In genomic region chr1:106273801-106274200, GRCm38 (mm10) we compare ENCODE assay signal across 22 mouse cellular contexts.
DNase-seq lines count a peak whose midpoint lies in the region; ATAC-seq and TF ChIP-seq lines count a peak whose summit lies in the region.
"Had no signal": no experiment of that assay in that cellular context is flagged by ENCODE, and none has a peak within 500 bp of the region (broad histone marks: within the 10 kb centered on the region; RNA-seq: fewer than 3 reads in every experiment).

No protein-coding gene starts in this region.

- TF ChIP-seq CTCF in CH12.LX (conservative IDR thresholded peaks at IDR 0.05 in 1 of 2, IDR thresholded peaks at IDR 0.05 in 1 of 2; ENCODE audit: low read depth in 2 of 2, low read length in 2 of 2) = no peak

- in situ Hi-C loops in CH12.LX (cut with MboI; ENCODE audit: low pct_ligation_motif_present, low pct_unique_long_range_greater_than_20kb, low sequenced_read_pairs) = no loop called here

- WGBS in limb, embryonic 12.5 days = 74% methylated on average over 6 of the region's 6 CpGs
- 90% methylated on average over 6 of the region's 6 CpGs for WGBS in limb, embryonic 10.5 days

- H3K9me3 ChIP-seq in limb, embryonic 12.5 days = no peaks in the 10 kb centered on the region
- H3K9me3 ChIP-seq in limb, embryonic 10.5 days (replicated peaks) = no peaks in the 10 kb centered on the region
- H3K9me3 ChIP-seq in CH12.LX (replicated peaks; ENCODE audit: low read length) = no peaks in the 10 kb centered on the region
- H3K9me3 ChIP-seq: embryonic facial prominence, embryonic 10.5 days; embryonic facial prominence, embryonic 12.5 days; forebrain, embryonic 13.5 days; forebrain, embryonic 15.5 days had no signal

- H3K9ac ChIP-seq in limb, embryonic 12.5 days (replicated peaks) = no peak overlapping the region
- no peak overlapping the region for H3K9ac ChIP-seq in CH12.LX (ENCODE audit: insufficient read depth, low read depth)
- H3K9ac ChIP-seq: embryonic facial prominence, embryonic 12.5 days; forebrain, embryonic 13.5 days; forebrain, embryonic 15.5 days; forebrain, postnatal 0 days had no signal

- no peak overlapping the region for H3K4me2 ChIP-seq in limb, embryonic 12.5 days
- peak overlapping the region; percentile 91 for H3K4me2 ChIP-seq in CH12.LX (ENCODE audit: insufficient read depth, low read depth, poor library complexity, severe bottlenecking)
- H3K4me2 ChIP-seq: embryonic facial prominence, embryonic 12.5 days; forebrain, embryonic 15.5 days had no signal

- H3K36me3 ChIP-seq in limb, embryonic 12.5 days = no peaks in the 10 kb centered on the region
- no peaks in the 10 kb centered on the region for H3K36me3 ChIP-seq in limb, embryonic 10.5 days
- peaks cover 0 to 2% of the 10 kb centered on the region in 2 experiments for H3K36me3 ChIP-seq in CH12.LX (replicated peaks in 1 of 2; ENCODE audit: control insufficient read depth in 1 of 2, insufficient read depth in 1 of 2, low read length in 1 of 2)
- no peaks in the 10 kb centered on the region for H3K36me3 ChIP-seq in splenic B cell, adult 2 months (ENCODE audit: control insufficient read depth, insufficient read depth, low read length, poor library complexity, severe bottlenecking)
- H3K36me3 ChIP-seq: embryonic facial prominence, embryonic 10.5 days; embryonic facial prominence, embryonic 12.5 days; forebrain, embryonic 15.5 days had no signal

- H3K4me3 ChIP-seq in limb, embryonic 12.5 days (replicated peaks) = no peak overlapping the region
- no peak overlapping the region for H3K4me3 ChIP-seq in limb, embryonic 10.5 days
- peak overlapping the region in 2 of 3 experiments; percentile 31 to 35 for H3K4me3 ChIP-seq in CH12.LX (replicated peaks in 1 of 3; ENCODE audit: low read depth in 2 of 3, low read length in 2 of 3, poor library complexity in 1 of 3)
- H3K4me3 ChIP-seq: embryonic facial prominence, embryonic 10.5 days; embryonic facial prominence, embryonic 12.5 days; forebrain, embryonic 13.5 days; forebrain, embryonic 15.5 days had no signal

- ATAC-seq in limb, embryonic 12.5 days (ENCODE audit: insufficient number of reproducible peaks, insufficient read depth, low FRiP score, low TSS enrichment, low read depth) = no peak
- ATAC-seq: CD4-positive, CD25-positive, alpha-beta regulatory T cell, adult 4 months had no signal

- peaks cover 21% of the 10 kb centered on the region for H3K4me1 ChIP-seq in limb, embryonic 12.5 days (replicated peaks)
- 0 out of 2 replicates have a peak, but pooled peaks cover 8% of the 10 kb centered on the region for H3K4me1 ChIP-seq in limb, embryonic 10.5 days
- peaks cover 13 to 94% of the 10 kb centered on the region in 2 experiments for H3K4me1 ChIP-seq in CH12.LX (ENCODE audit: control insufficient read depth in 1 of 2, insufficient read depth in 2 of 2)

- no peak for DNase-seq in limb, embryonic 10.5 days (ENCODE audit: low spot score)
- peak; percentile 21 to 27 for DNase-seq in B cell, adult 2 months
- peak; percentile 57 for DNase-seq in CH12.LX (ENCODE audit: extremely low read depth)
- peak; percentile 45 for DNase-seq in splenic B cell, adult 2 months (ENCODE audit: low read depth, low spot score)
- DNase-seq in layer of hippocampus, adult 11-12 months (ENCODE audit: low spot score) = no peak
- DNase-seq in layer of hippocampus, postnatal 14 days (ENCODE audit: low spot score in 2 of 2) = no peak
- DNase-seq: adrenal gland, adult 2 months; adrenal gland, postnatal 10 days; adrenal gland, postnatal 25 days; cerebellum, adult 11 months; cerebellum, adult 18-20 months; cerebellum, adult 8-10 months; cerebellum, adult 9-11 months; cerebellum, postnatal 14 days; cerebellum, postnatal 36 days had no signal

- TF ChIP-seq EP300 in CH12.LX (IDR thresholded peaks at IDR 0.05; ENCODE audit: low read length) = no peak

- peaks cover 24% of the 10 kb centered on the region for H3K79me2 ChIP-seq in CH12.LX (replicated peaks; ENCODE audit: control insufficient read depth, extremely low read depth, insufficient read depth, poor library complexity, severe bottlenecking)

- dilution Hi-C loops in CH12.LX (cut with MboI; ENCODE audit: extremely low pct_ligation_motif_present, extremely low pct_unique_long_range_greater_than_20kb, low sequenced_read_pairs) = no loop called here

- TF ChIP-seq RAD21 in CH12.LX (IDR thresholded peaks at IDR 0.05; ENCODE audit: low read depth, low read length) = no peak

- 0 out of 2 replicates have a peak overlapping the region, but pooled peaks have one; percentile 29 for H3K27ac ChIP-seq in limb, embryonic 12.5 days
- H3K27ac ChIP-seq in limb, embryonic 10.5 days = no peak overlapping the region
- H3K27ac ChIP-seq in CH12.LX (ENCODE audit: insufficient read depth, low read depth) = peak overlapping the region; percentile 56
- H3K27ac ChIP-seq: embryonic facial prominence, embryonic 10.5 days; embryonic facial prominence, embryonic 12.5 days; forebrain, embryonic 13.5 days had no signal

- TF ChIP-seq POLR2A in CH12.LX (IDR thresholded peaks at IDR 0.05; ENCODE audit: low read depth, low read length) = no peak

- no peaks in the 10 kb centered on the region for H3K27me3 ChIP-seq in limb, embryonic 12.5 days
- H3K27me3 ChIP-seq in limb, embryonic 10.5 days (ENCODE audit: low read depth, poor library complexity, severe bottlenecking) = no peaks in the 10 kb centered on the region
- H3K27me3 ChIP-seq in CH12.LX (replicated peaks) = no peaks in the 10 kb centered on the region
- H3K27me3 ChIP-seq in splenic B cell, adult 2 months (ENCODE audit: control insufficient read depth, insufficient read depth, low read length, poor library complexity, severe bottlenecking) = no peaks in the 10 kb centered on the region
- H3K27me3 ChIP-seq: embryonic facial prominence, embryonic 12.5 days; forebrain, embryonic 13.5 days; forebrain, embryonic 15.5 days had no signal

TF ChIP-seq in CH12.LX, 34 proteins besides CTCF, POLR2A, EP300 and RAD21:
- TF ChIP-seq HCFC1 (IDR thresholded peaks at IDR 0.05; ENCODE audit: low read depth, low read length) = no peak
- TF ChIP-seq USF1 (IDR thresholded peaks at IDR 0.05; ENCODE audit: low read depth, low read length) = no peak
- no peak for TF ChIP-seq ELF1 (IDR thresholded peaks at IDR 0.05; ENCODE audit: low read depth, low read length)
- TF ChIP-seq CHD1 (IDR thresholded peaks at IDR 0.05; ENCODE audit: low read depth, low read length) = no peak
- TF ChIP-seq MYC (IDR thresholded peaks at IDR 0.05; ENCODE audit: low read depth, low read length) = no peak
- TF ChIP-seq JUND (conservative IDR thresholded peaks at IDR 0.05; ENCODE audit: low read depth, low read length) = no peak
- no peak for TF ChIP-seq MAFK (IDR thresholded peaks at IDR 0.05; ENCODE audit: insufficient replicate concordance, low read length)
- no peak for TF ChIP-seq ZC3H11A (IDR thresholded peaks at IDR 0.05; ENCODE audit: low read depth, low read length)
- no peak for TF ChIP-seq ETS1 (conservative IDR thresholded peaks at IDR 0.05; ENCODE audit: low read depth, low read length)
- no peak for TF ChIP-seq BHLHE40 (IDR thresholded peaks at IDR 0.05; ENCODE audit: low read depth, low read length)
- no peak for TF ChIP-seq KAT2A (IDR thresholded peaks at IDR 0.05; ENCODE audit: insufficient replicate concordance, low read length)

Comparison
In these comparisons a context has a peak if more than half of its experiments do, and no peak if none do; other contexts are left out.
1. H3K4me3 ChIP-seq: peak in CH12.LX (2 of 3); none in limb, embryonic 12.5 days (single experiment) and limb, embryonic 10.5 days (single experiment).
2. DNase-seq: peak in B cell, adult 2 months (2 of 2), CH12.LX (single experiment) and splenic B cell, adult 2 months (single experiment); none in limb, embryonic 10.5 days (single experiment), layer of hippocampus, adult 11-12 months (single experiment) and layer of hippocampus, postnatal 14 days (0 of 2).